Mouse (Mus musculus) heart, adult 2 months (tissue): ENCODE data around the gene Parg.

ENCODE experiments used
- CTCF ChIP-seq: fragments of 200-600 bp; IDR thresholded peaks from 2 replicates; pipeline ENCODE4 v1.8.1; 2022; ENCODE audit warnings: antibody characterized with exemption, mild to moderate bottlenecking, moderate library complexity
- EP300 ChIP-seq: fragments of 200-500 bp; IDR thresholded peaks from 2 replicates; pipeline ENCODE4 v1.6.1; 2011; ENCODE audit warnings: low read depth, low read length, control low read depth; ENCODE audit not compliant: insufficient read depth
- POLR2A ChIP-seq: fragments of 200-500 bp; IDR thresholded peaks from 2 replicates; pipeline ENCODE4 v1.6.1; 2011; ENCODE audit warnings: mild to moderate bottlenecking, low read depth, low read length, control low read depth; ENCODE audit not compliant: insufficient read depth

- TF ChIP-seq CTCF (no peak), POLR2A (no peak), EP300 (no peak)
These were observed 39.5 kb upstream of the Parg start for GRCm38 (mm10) chr14:32162231-32162630.
